Mouse (Mus musculus) midbrain, embryonic 15.5 days (tissue): ENCODE results near the gene Zfp869. TPM values are rescaled to one million over a fixed set of nuclear protein-coding genes. Genes with fewer than 3 reads are reported as not detected.
"Not testable (repeated sequence)": the region's sequence is repeated elsewhere in the genome, so short reads cannot be mapped to it uniquely, and the experiment has no call there.

Experiments used
- ATAC-seq: fragments of 200-750 bp; cut with Nextera tagmentation; replicated peaks from 2 replicates; pipeline ENCODE4 v1.8.0; 2017; ENCODE audit warnings: moderate TSS enrichment
- H3K27ac ChIP-seq: fragments of 300-500 bp; sonication (generic); 2 replicates; pipeline ENCODE4 v1.5.1; 2015; ENCODE audit warnings: mild to moderate bottlenecking, inconsistent platforms
- H3K27me3 ChIP-seq: fragments of 300-500 bp; sonication (generic); replicated peaks from 2 replicates; pipeline ENCODE4 v1.6.1; 2015; ENCODE audit warnings: inconsistent platforms
- H3K36me3 ChIP-seq: fragments of 300-500 bp; sonication (generic); replicated peaks from 2 replicates; pipeline ENCODE4 v1.6.1; 2015; ENCODE audit warnings: inconsistent platforms
- H3K4me1 ChIP-seq: fragments of 300-500 bp; sonication (generic); 2 replicates; pipeline ENCODE4 v1.6.1; 2015; ENCODE audit warnings: inconsistent platforms
- H3K4me2 ChIP-seq: fragments of 300-500 bp; sonication (generic); 2 replicates; pipeline ENCODE4 v1.6.1; 2015; ENCODE audit warnings: inconsistent platforms, mild to moderate bottlenecking, moderate library complexity
- H3K4me3 ChIP-seq: fragments of 300-500 bp; sonication (generic); 2 replicates; pipeline ENCODE4 v1.5.1; 2015; ENCODE audit warnings: mild to moderate bottlenecking, inconsistent platforms
- H3K9ac ChIP-seq: fragments of 300-500 bp; sonication (generic); 2 replicates; pipeline ENCODE4 v1.6.1; 2015; ENCODE audit warnings: mild to moderate bottlenecking, inconsistent platforms
- H3K9me3 ChIP-seq: fragments of 300-500 bp; sonication (generic); 2 replicates; pipeline ENCODE4 v1.6.1; 2016; ENCODE audit warnings: inconsistent platforms
- WGBS: fragments of 180-500 bp; shearing (Covaris S2); methylation state at CpG from one replicate; pipeline ENCODE4 v1.1.7; 2015; ENCODE audit warnings: mixed read lengths; 5-methylcytosine and 5-hydroxymethylcytosine counted together
- polyA plus RNA-seq: library from polyadenylated mRNA; unstranded; fragments of >200 nt; fragmentation: Nextera tagmentation; extraction: Ambion mirVana; gene quantifications from 2 replicates; pipeline ENCODE4 v1.2.1, GENCODE M21; 2015

Zfp869 gene
- polyA plus RNA-seq = 26.1 and 27.5 TPM in 2 replicates

GRCm38 (mm10) chr8:69710624-69711023, at the start of gene Zfp869:
Zfp869 (minus strand) TSS chr8:69710724.
- WGBS = 96% methylated on average over 10 of the region's 10 CpGs
- not testable (repeated sequence) for H3K9ac ChIP-seq, ATAC-seq, H3K9me3 ChIP-seq, H3K4me2 ChIP-seq, H3K27me3 ChIP-seq, H3K27ac ChIP-seq, H3K4me3 ChIP-seq
- peaks cover 25% of the 10 kb centered on the region for H3K4me1 ChIP-seq
- H3K36me3 ChIP-seq = peaks cover 45% of the 10 kb centered on the region

GRCm38 (mm10) chr8:69758316-69758715, 47.8 kb upstream of the Zfp869 start:
- Histone ChIP-seq H3K9me3 (no peaks in the 10 kb centered on the region), H3K4me3 (no peak overlapping the region), H3K27me3 (no peaks in the 10 kb centered on the region), H3K4me2 (no peak overlapping the region), H3K36me3 (peaks cover 14% of the 10 kb centered on the region; the same call in 1 of the 2 replicates), H3K27ac (no peak overlapping the region), H3K9ac (no peak overlapping the region), H3K4me1 (no peaks in the 10 kb centered on the region)
- 96% methylated on average over 5 of the region's 5 CpGs for WGBS
- no peak for ATAC-seq

DNA sequence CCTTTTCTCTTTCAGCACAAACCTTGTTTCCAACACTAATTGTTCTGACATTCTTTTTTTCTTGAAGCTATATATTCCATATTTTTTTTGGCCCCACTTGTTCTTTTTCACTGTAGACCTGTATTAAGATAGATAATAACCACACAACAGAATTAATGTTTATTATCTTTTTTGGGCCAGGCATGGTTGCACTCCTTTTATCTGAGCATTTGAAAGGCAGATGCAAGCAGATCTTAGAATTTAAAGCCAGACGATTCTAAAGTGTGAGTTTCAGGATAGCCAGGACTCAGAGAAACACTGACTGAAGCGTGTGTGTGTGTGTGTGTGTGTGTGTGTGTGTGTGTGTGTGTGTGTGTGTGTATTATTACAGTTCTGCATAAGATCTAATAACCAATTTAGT, 41.9 kb upstream of the Zfp869 start:
- Histone ChIP-seq H3K4me1 (peaks cover 15% of the 10 kb centered on the region), H3K4me2 (no peak overlapping the region), H3K27me3 (no peaks in the 10 kb centered on the region), H3K9ac (no peak overlapping the region), H3K27ac (no peak overlapping the region), H3K4me3 (no peak overlapping the region), H3K9me3 (no peaks in the 10 kb centered on the region), H3K36me3 (no peaks in the 10 kb centered on the region)
- whole genome bisulfite sequencing = 94% methylated on average over 2 of the region's 2 CpGs
- ATAC-seq = no peak

DNA sequence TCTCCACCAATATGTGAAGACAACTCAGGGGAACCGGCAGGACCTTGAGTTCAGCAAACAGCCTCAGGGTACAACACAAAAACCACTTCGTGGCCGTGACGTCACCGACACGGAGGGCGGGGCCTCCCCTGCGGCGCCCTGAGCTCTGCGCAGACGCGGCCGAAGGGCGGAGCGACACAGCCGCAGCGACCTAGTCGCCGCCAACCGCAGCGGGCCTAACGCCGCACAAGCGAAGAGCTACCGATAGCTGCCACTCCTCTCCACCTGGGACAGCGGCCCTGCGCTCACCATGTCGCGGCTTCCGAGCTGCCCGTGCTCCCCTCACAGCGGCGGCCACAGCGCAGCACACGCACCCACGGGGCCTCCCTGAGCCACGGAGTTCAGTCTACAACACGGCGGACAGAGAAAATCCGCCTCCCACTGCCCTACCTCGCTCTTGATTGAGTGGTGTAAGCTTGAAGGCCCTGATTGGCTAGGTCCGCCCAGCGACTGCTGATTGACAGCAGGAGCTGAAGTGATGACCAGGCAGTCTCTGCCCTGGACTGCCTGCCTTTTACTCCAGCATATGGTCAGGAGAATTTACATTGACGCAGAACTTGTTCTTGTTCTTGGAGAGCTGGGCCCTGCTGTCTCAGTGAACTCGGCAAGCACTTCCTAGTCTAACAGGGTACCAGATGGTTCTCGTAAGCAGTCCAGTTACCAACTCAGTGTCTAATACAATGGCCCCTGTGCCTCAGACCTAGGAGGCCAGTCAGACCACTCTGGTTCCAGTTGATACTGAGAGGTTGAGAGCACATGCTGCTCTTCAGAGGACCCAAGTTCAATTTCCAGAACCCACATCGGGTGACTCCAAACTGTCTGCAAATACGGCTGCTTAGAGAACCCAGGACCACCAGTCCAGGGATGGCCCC, 39.3 kb upstream of the Zfp869 start, which contains the start of gene Zfp963:
Gene Zfp963, minus strand, starts transcription at position 427 of the 911 bp plus-strand sequence.
- no peaks in the 10 kb centered on the region for H3K27me3 ChIP-seq
- 3% methylated on average over 48 of the region's 48 CpGs for WGBS
- peak within 1 kb of the TSS; percentile 97 for H3K27ac ChIP-seq
- peak within 1 kb of the TSS; percentile 62 for H3K9ac ChIP-seq
- ATAC-seq = peak; percentile 99
- H3K4me1 ChIP-seq = peaks cover 15% of the 10 kb centered on the region
- H3K4me2 ChIP-seq = peak within 1 kb of the TSS; percentile 48
- no peaks in the 10 kb centered on the region for H3K9me3 ChIP-seq
- H3K36me3 ChIP-seq = no peaks in the 10 kb centered on the region
- H3K4me3 ChIP-seq = peak within 1 kb of the TSS; percentile 55

GRCm38 (mm10) chr8:69741231-69741630, 30.7 kb upstream of the Zfp869 start:
- Histone ChIP-seq H3K27me3 (no peaks in the 10 kb centered on the region), H3K4me2 (no peak overlapping the region), H3K36me3 (peaks cover 12% of the 10 kb centered on the region; the same call in 1 of the 2 replicates), H3K9ac (no peak overlapping the region), H3K9me3 (no peaks in the 10 kb centered on the region), H3K27ac (no peak overlapping the region), H3K4me1 (no peaks in the 10 kb centered on the region), H3K4me3 (no peak overlapping the region)
- no peak for ATAC-seq
- WGBS = 78% methylated on average over 2 of the region's 2 CpGs

GRCm38 (mm10) chr8:69740763-69741162, 30.2 kb upstream of the Zfp869 start:
- no peaks in the 10 kb centered on the region for H3K9me3 ChIP-seq
- 90% methylated on average over 6 of the region's 6 CpGs for WGBS
- H3K27ac ChIP-seq = no peak overlapping the region
- no peak overlapping the region for H3K4me3 ChIP-seq
- H3K4me1 ChIP-seq = no peaks in the 10 kb centered on the region
- no peak overlapping the region for H3K9ac ChIP-seq
- H3K36me3 ChIP-seq = peaks cover 12% of the 10 kb centered on the region; the same call in 1 of the 2 replicates
- H3K27me3 ChIP-seq = no peaks in the 10 kb centered on the region
- H3K4me2 ChIP-seq = no peak overlapping the region
- no peak for ATAC-seq

- no peaks in the 10 kb centered on the region for H3K9me3 ChIP-seq
- ATAC-seq = no peak
- H3K4me2 ChIP-seq = no peak overlapping the region
- WGBS = 89% methylated on average over 1 of the region's 1 CpGs
- no peak overlapping the region for H3K9ac ChIP-seq
- H3K4me3 ChIP-seq = no peak overlapping the region
- H3K27ac ChIP-seq = no peak overlapping the region
- no peaks in the 10 kb centered on the region for H3K36me3 ChIP-seq
- no peaks in the 10 kb centered on the region for H3K4me1 ChIP-seq
- H3K27me3 ChIP-seq = no peaks in the 10 kb centered on the region
Observed at GRCm38 (mm10) chr8:69735495-69735894, 25.0 kb upstream of the Zfp869 start.

DNA sequence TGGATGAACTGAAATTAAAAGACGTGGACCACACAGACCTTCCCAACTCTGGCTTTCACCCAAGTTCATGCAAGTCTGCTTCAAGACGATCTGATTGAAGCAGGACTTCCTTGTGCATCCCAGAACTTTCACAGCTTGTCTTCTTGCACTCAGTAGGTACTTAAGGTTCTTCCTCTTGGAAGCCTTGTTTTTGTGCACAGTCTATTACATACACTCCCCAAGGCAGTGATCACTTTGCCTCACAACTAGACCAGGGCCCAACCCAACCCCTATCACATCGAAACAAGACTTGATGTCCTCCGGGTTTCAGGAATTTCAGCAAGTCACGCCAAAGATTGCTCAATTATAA, 6.7 kb upstream of the Zfp869 start:
- Histone ChIP-seq H3K4me1 (peaks cover 30% of the 10 kb centered on the region), H3K27me3 (no peaks in the 10 kb centered on the region), H3K9me3 (no peaks in the 10 kb centered on the region), H3K36me3 (no peaks in the 10 kb centered on the region), H3K4me3 (peak overlapping the region; percentile 100), H3K4me2 (peak overlapping the region; percentile 47), H3K9ac (no peak overlapping the region), H3K27ac (peak overlapping the region; percentile 100)
- 42% methylated on average over 5 of the region's 5 CpGs for WGBS
- ATAC-seq = peak; percentile 41

DNA sequence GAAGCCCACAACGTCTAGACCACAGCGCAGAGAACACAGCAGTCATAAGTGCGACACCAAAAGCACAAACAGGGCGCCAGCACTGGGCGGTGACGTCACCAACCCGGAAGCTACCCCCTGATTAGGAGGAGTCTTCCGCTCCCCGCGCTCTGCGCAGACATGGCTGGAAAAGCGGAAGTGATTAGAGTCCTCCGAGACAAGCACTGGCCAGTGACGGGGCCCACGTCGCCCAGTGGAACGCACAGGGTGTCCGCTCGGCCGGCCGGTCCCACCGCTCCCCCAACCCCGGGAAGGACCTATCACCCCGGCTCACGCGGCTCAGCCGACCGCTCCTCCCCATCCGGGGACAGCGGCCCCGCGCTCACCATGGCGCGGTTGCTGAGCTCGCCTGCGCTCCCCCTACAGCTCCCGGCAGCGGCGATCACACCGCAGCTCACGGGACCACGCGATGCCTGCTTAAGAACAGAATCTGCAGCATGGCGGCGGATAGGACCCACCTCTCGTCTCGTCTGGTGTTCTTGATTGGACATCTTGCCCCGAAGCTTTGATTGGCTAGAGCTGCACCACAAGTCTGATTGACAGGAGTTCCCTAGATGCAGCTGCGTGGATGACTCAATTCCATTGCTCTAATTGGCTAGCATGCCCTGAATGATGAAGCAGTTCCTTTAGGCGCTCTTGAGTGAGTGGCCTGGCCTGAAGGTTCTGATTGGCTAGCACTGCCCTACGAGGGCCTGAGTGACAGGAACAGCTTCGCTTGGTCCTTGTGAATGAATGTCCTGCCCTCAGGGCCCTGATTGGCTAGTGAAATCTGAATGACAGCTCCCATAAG, 6.1 kb upstream of the Zfp869 start:
- under 1% methylated on average over 52 of the region's 52 CpGs for WGBS
- no peaks in the 10 kb centered on the region for H3K36me3 ChIP-seq
- H3K4me1 ChIP-seq = peaks cover 30% of the 10 kb centered on the region
- H3K4me3 ChIP-seq = peak overlapping the region; percentile 100
- no peaks in the 10 kb centered on the region for H3K27me3 ChIP-seq
- ATAC-seq = peak; percentile 99
- H3K4me2 ChIP-seq = peak overlapping the region; percentile 47
- H3K9ac ChIP-seq = peak overlapping the region; percentile 100
- H3K27ac ChIP-seq = peak overlapping the region; percentile 100
- no peaks in the 10 kb centered on the region for H3K9me3 ChIP-seq

GRCm38 (mm10) chr8:69715366-69715765, 4.8 kb upstream of the Zfp869 start:
- 84% methylated on average over 6 of the region's 6 CpGs for WGBS
- no peak for ATAC-seq
- H3K27me3 ChIP-seq = no peaks in the 10 kb centered on the region
- peaks cover 30% of the 10 kb centered on the region for H3K4me1 ChIP-seq
- no peaks in the 10 kb centered on the region for H3K9me3 ChIP-seq
- peak overlapping the region; percentile 100; the same call in 1 of the 2 replicates for H3K4me3 ChIP-seq
- peak overlapping the region; percentile 47 for H3K4me2 ChIP-seq
- no peaks in the 10 kb centered on the region for H3K36me3 ChIP-seq
- no peak overlapping the region for H3K27ac ChIP-seq
- peak overlapping the region; percentile 9; the same call in 1 of the 2 replicates for H3K9ac ChIP-seq

- 91% methylated on average over 8 of the region's 8 CpGs for WGBS
- Histone ChIP-seq H3K9ac (no peak overlapping the region), H3K36me3 (peaks cover 16% of the 10 kb centered on the region)
Observed at GRCm38 (mm10) chr8:69713516-69713915, 3.0 kb upstream of the Zfp869 start.

DNA sequence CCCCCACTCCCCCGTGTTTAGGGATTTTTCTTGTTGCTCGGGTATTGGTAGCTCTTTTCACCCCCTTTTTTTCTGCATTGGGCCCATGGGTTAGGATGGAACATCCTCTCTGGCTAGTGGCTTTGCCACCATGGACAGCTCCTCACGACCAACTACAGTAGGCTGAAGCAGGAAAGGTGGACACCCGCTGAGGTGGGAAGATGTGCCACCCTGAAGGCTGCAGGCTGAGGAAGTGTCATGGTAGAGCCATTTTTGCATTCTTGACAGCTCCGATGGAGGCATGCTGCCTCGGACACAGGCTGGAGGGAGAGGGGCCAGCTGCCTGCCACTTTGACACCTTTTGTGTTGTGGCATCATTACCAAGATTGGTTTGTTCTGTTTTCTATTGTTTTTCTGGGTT, 8.7 kb downstream of the Zfp869 start:
- ATAC-seq = no peak

More at GRCm38 (mm10) chr8:69713516-69713915, 3.0 kb upstream of the Zfp869 start:
- ATAC-seq = no peak
- no peak overlapping the region for H3K27ac ChIP-seq
- H3K27me3 ChIP-seq = no peaks in the 10 kb centered on the region
- H3K4me3 ChIP-seq = no peak overlapping the region
- no peak overlapping the region for H3K4me2 ChIP-seq
- peaks cover 30% of the 10 kb centered on the region for H3K4me1 ChIP-seq
- no peaks in the 10 kb centered on the region for H3K9me3 ChIP-seq

More for the DNA sequence above, 8.7 kb downstream of the Zfp869 start:
- WGBS = 69% methylated on average over 6 of the region's 6 CpGs
- Histone ChIP-seq H3K36me3 (peaks cover 37% of the 10 kb centered on the region), H3K27ac (no peak overlapping the region), H3K9ac (no peak overlapping the region), H3K27me3 (no peaks in the 10 kb centered on the region), H3K9me3 (no peaks in the 10 kb centered on the region), H3K4me1 (no peaks in the 10 kb centered on the region), H3K4me2 (no peak overlapping the region), H3K4me3 (no peak overlapping the region)
